Mouse (Mus musculus): ENCODE measurements around the gene Nrxn1. TPM values are rescaled to one million over a fixed set of nuclear protein-coding genes. Genes with fewer than 3 reads are reported as not detected.
A peak's percentile ranks its signal among the peaks of the same experiment; 100 is the strongest.

Nrxn1 gene
- total RNA-seq, 2 experiments from 2014 or later, result 718 to 743 TPM

GRCm38 (mm10) chr17:90768216-90768615 lies 324.7 kb downstream of the Nrxn1 start:
- no peak for DNase-seq (ENCODE audit: extremely low spot score in 1 of 2, low spot score in 2 of 2)
- intact Hi-C loops (cut with DNase I), result no loop called here

DNA sequence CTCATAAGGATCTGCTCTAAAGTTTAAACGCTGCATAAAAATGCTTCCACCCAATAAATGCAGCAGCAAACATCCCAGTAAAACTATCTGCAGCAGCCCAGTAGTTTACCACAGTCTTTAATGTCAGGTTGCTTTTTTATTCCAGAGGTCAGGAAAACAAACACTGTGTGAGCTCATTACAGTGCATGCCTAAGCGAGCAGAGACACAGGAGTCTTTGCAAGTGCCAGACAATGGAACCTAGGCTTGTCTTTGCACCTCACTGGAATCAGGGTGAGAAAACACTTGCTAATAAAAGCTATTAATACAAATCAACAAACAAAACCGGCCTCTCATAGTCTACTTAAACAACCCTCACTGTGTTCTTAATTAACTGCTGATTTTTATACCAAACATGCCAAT lies 365.7 kb downstream of the Nrxn1 start:
- intact Hi-C loops (cut with DNase I), result no loop called here
- DNase-seq (ENCODE audit: extremely low spot score in 1 of 2, low spot score in 2 of 2), result no peak

DNA sequence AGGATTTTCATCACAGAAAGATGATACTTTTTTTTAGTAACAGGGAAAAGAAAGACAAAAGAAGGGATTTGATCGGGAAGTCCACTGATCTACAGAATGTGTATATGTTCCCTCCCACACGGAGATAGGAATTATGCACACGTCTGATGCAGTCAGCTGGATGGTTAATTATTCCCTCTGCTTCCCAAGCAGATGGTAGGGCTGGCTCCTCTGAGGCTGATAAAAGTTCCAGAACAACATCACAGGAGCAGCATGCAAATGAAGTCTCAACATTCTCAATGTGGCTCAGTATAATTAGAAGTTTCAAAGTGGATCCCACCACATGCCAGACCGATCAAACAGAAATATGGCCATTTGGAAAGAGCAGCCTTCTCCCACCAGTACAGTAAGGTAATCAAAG lies 388.1 kb downstream of the Nrxn1 start:
- intact Hi-C loops (cut with DNase I), result no loop called here
- peak in 1 of 2 experiments; percentile 62 for DNase-seq (ENCODE audit: extremely low spot score in 1 of 2, low spot score in 2 of 2)

DNA sequence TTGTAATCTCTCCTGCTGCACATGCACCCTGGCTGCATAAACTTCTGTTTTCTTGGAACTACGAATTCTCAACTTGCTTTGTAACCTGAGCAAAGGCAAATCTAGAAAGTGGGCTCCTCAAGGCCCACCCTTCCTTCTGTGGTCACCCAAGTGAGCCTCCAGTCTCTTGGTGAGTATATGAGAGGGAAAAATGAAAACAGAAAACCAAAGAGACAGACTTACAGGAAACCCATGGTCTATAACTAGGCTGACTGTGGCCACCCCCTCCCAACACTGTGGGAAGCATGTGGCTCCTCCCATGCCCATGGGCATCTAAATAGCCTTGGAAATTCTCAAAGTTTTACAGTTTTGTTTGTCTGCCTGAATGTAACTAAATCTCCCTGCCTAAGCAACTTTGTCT lies 390.2 kb downstream of the Nrxn1 start:
- no peak for DNase-seq (ENCODE audit: extremely low spot score in 1 of 2, low spot score in 2 of 2)
- intact Hi-C loops (cut with DNase I), result no loop called here

GRCm38 (mm10) chr17:90696071-90696800 lies 396.6 kb downstream of the Nrxn1 start:
- no peak for DNase-seq (ENCODE audit: extremely low spot score in 1 of 2, low spot score in 2 of 2)
- intact Hi-C loops (cut with DNase I), result no loop called here

GRCm38 (mm10) chr17:90695086-90695584 lies 397.7 kb downstream of the Nrxn1 start:
- no peak for DNase-seq (ENCODE audit: extremely low spot score in 1 of 2, low spot score in 2 of 2)
- intact Hi-C loops (cut with DNase I), result no loop called here

DNA sequence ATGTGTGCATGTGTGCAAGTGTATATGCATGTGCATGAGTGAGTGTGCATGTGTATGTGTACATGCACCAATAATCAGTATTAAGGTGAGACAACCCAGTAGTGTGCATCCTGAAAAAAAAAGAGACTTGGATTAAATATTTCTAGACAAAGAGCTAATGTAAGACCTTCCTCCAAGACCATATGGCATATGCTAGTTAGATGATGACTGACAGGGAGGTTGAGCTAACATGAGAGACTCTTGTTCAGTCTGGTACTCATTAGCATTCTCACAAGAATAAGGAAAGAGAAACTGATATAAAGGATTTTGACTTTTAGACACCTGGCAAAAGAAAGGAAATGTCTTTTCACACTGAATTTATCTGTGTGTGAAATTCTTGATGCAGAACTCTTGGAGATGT lies 408.7 kb downstream of the Nrxn1 start:
- no peak for DNase-seq (ENCODE audit: extremely low spot score in 1 of 2, low spot score in 2 of 2)
- intact Hi-C loops (cut with DNase I), result no loop called here

DNA sequence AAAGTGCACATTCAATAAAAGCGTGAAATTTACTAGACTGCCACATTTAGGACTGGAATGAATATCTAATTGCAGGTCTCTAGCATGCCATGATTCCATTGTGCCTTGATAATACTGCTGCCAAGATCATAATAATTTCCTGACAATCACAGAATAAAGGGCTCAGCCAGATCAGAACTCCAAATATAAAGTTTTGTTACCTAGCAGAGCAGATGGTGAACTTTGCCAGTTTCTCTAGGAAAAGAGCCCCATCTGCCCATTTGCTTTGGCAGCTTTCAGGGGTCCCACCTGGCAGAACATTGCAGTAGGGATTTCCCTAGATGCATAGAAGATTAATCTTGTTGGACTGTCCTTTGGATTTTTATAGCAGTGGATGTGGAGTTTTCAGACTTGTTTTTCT lies 411.9 kb downstream of the Nrxn1 start:
- intact Hi-C loops (cut with DNase I), result no loop called here
- DNase-seq (ENCODE audit: extremely low spot score in 1 of 2, low spot score in 2 of 2), result no peak

DNA sequence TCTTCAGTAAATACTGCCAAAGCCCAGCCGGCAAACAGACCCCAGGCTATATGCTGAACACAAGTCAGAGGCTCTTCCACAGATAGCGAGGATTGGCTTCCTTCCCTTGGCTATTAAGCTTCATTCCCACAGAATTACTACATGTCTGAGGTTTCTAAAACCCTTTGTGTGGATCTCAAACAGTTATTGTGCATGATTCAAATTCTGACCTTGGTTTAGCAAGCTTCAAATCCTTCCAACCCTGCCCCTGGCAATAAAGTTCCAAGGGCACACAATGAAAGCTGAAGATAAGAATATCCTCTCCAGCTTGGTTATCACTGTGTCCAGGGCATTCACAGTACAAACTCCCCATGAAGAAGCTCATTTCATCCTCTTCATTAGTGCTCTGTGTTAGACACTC lies 416.2 kb downstream of the Nrxn1 start:
- no peak for DNase-seq (ENCODE audit: extremely low spot score in 1 of 2, low spot score in 2 of 2)
- intact Hi-C loops (cut with DNase I), result no loop called here

GRCm38 (mm10) chr17:90662318-90662717 lies 430.6 kb downstream of the Nrxn1 start:
- no peak for DNase-seq (ENCODE audit: extremely low spot score in 1 of 2, low spot score in 2 of 2)
- intact Hi-C loops (cut with DNase I), result no loop called here

DNA sequence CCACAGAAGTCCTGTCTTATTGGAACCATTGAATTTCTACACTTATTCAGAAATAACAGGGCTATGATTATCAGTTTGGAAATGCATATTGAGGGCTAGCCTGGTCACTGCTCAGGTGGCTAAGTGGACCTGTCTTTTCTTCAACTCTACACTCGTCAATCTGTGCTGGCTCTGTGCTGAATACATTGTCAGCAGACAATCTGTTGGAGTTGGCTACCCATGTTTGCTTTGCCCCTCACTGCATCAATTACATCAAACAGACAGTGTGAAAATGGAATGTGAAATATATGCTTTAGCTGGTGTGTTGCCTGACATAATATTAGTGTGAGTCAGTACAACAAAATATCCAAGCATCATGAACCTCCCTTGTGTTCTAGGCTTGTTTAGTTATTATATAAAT lies 438.4 kb downstream of the Nrxn1 start:
- DNase-seq (ENCODE audit: extremely low spot score in 1 of 2, low spot score in 2 of 2), result no peak
- intact Hi-C loops (cut with DNase I), result no loop called here

DNA sequence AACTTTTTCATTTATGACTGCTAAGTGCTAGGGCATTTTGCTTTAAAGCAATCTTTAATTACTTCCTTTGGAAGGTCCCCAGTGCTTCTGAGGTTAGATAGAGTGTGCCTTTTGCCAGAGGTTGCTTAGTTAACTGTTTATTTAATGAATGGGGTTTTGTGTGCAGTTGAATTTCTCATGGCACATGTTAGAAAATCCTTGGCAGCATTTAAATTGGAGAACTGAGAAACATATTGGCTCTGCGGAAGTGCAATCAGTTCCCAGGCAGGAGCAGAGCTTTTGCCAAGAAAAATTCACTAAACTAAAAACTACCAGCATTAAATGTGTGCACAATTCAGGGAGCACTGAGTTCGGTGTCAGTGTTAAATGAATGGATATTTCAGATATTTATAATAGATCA lies 439.5 kb downstream of the Nrxn1 start:
- peak in 1 of 2 experiments; percentile 58 for DNase-seq (ENCODE audit: extremely low spot score in 1 of 2, low spot score in 2 of 2)
- intact Hi-C loops (cut with DNase I), result no loop called here

- DNase-seq (ENCODE audit: extremely low spot score in 1 of 2, low spot score in 2 of 2), result no peak
- intact Hi-C loops (cut with DNase I), result no loop called here
These were observed 442.6 kb downstream of the Nrxn1 start for GRCm38 (mm10) chr17:90650279-90650678.

DNA sequence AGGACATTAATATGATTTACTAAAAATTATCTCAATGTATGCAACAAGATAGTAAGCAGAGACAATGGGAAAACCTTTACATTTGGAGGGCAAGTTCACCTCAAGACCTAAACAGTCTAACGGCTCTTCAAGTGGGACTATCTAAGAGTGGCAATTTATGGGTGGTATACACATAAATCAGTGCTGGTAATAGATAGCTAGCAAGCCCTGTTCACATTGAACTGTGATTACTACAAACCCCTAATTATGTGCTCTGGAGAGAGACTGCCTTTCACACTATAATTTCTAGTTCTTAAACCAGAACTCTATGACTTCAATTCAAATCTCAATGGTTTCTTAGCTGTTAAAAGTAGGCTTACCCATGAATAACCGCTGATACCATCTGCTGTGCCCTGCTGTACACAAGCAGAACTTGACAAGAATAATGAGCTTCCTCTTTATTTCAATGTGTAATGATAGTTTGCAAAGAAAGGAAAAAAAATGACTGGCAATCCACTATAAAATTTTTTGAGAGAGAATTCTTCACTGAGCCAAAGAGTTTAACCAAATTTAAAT lies 453.8 kb downstream of the Nrxn1 start:
- intact Hi-C loops (cut with DNase I), result no loop called here
- no peak for DNase-seq (ENCODE audit: extremely low spot score in 1 of 2, low spot score in 2 of 2)

GRCm38 (mm10) chr17:90638183-90638727 lies 454.6 kb downstream of the Nrxn1 start:
- intact Hi-C loops (cut with DNase I), result no loop called here
- no peak for DNase-seq (ENCODE audit: extremely low spot score in 1 of 2, low spot score in 2 of 2)

DNA sequence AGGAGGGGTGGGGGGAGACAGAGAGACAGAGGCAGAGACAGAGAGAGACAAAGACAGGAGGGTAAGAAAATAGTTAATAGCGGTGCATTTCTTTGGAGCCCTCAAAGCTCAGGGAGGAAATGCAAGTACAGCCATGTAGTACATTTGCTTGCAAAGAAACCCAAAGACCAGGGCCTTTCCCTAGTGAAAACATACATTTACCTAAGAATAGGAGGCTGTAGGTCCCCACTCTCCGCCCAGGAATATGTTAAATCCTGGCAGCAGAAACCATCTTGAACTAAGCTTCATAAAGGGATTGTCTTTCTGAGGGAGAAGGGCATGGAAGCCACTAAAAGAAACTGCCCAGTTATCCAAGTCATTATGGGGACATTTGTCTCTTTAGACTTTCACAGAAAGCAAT lies 461.5 kb downstream of the Nrxn1 start:
- intact Hi-C loops (cut with DNase I), result no loop called here
- no peak for DNase-seq (ENCODE audit: extremely low spot score in 1 of 2, low spot score in 2 of 2)

GRCm38 (mm10) chr17:90629851-90630250 lies 463.0 kb downstream of the Nrxn1 start:
- peak; percentile 33 to 45 for DNase-seq (ENCODE audit: extremely low spot score in 1 of 2, low spot score in 2 of 2)
- intact Hi-C loops (cut with DNase I), result loop anchor here (5.0 kb wide), 1 partner anchor 457 kb away; no protein-coding TSS in a partner anchor

DNA sequence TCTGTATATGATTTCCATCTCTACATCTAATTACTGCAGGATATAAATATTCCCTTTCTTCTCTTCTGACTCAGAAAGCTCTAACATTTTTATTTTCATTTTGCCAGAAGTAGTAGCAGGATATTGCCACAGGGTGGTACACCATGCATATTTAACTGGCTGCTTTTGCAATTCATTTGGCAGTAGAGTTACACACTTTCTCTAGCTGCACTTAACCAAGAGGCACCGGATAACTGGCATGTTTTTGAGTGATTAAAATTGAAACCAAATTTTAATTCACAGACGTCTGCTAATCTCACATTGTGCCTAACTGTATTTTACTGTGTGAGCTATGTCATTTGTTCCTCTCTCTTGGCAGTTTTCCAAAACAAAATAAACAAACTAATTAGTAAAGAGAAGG lies 464.4 kb downstream of the Nrxn1 start:
- intact Hi-C loops (cut with DNase I), result loop anchor here (5.0 kb wide), 1 partner anchor 459 kb away; no protein-coding TSS in a partner anchor
- peak in 1 of 2 experiments; percentile 74 for DNase-seq (ENCODE audit: extremely low spot score in 1 of 2, low spot score in 2 of 2)

- intact Hi-C loops (cut with DNase I), result loop anchor here (5.0 kb wide), 1 partner anchor 459 kb away; no protein-coding TSS in a partner anchor
These were observed 464.9 kb downstream of the Nrxn1 start for GRCm38 (mm10) chr17:90628004-90628403.

GRCm38 (mm10) chr17:90627395-90627794 lies 465.5 kb downstream of the Nrxn1 start:
- no peak for DNase-seq (ENCODE audit: extremely low spot score in 1 of 2, low spot score in 2 of 2)
- intact Hi-C loops (cut with DNase I), result loop anchor here (5.0 kb wide), 1 partner anchor 460 kb away; no protein-coding TSS in a partner anchor

More at GRCm38 (mm10) chr17:90628004-90628403, 464.9 kb downstream of the Nrxn1 start:
- no peak for DNase-seq (ENCODE audit: extremely low spot score in 1 of 2, low spot score in 2 of 2)

Measured in left cerebral cortex, postnatal 10 days (tissue).